Mouse (Mus musculus) lung, postnatal 25 days (tissue): ENCODE measurements at regions not wholly inside any gene's neighbourhood (a gene's known extent, or its start where the extent isn't known, plus 50 kb on each side); places are given as distances from the start of the nearest gene placed in this dataset.
A peak's percentile ranks its signal among the peaks of the same experiment; 100 is the strongest.
"Not testable (repeated sequence)": the region's sequence is repeated elsewhere in the genome, so short reads cannot be mapped to it uniquely, and the experiment has no call there.

Experiments used
- DNase-seq: peaks from one replicate; pipeline ENCODE4 v3.0.0; 2022; ENCODE audit warnings: low spot score

DNA sequence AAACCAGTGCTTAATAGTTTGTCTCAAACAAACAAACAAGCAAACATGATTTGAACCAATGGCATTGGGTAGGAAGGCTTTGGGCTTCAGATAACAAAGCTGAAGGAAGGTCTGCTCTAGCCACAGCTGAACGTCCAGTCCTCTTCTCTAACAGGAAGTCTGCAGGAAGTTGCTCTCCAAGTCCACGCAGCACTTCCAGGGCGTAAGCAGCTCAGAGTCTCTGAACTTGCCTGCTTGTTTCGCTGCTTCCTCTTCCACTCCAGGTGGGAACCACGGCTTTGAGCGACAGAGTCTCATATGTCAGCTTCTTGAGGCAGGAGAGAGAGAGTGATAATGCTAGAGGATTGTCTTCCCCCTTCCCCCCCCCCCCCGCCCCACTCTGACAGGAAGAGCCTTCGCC, 123.6 kb downstream of the Tnfrsf21 start:
- DNase-seq = no peak

DNA sequence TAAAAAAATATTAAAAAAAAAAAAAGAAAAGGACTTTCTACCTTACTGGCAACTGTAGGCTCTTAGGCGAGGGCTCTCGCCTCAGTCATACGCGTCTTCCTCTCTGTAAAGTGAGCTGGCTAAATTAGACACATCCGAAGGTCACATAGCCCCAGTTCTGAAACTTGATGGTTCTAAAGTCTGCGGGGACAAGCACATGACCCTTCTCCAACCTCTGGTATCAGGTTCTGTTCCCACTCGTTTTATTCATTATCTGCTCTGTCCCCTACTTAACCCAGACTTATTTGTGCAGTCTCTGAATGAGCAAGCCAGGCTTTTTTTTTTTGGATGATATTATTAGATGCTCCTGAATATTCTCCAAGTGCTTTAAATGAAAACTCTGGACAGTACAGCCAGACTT, 125.4 kb downstream of the Tnfrsf21 start:
- DNase-seq = no peak

DNA sequence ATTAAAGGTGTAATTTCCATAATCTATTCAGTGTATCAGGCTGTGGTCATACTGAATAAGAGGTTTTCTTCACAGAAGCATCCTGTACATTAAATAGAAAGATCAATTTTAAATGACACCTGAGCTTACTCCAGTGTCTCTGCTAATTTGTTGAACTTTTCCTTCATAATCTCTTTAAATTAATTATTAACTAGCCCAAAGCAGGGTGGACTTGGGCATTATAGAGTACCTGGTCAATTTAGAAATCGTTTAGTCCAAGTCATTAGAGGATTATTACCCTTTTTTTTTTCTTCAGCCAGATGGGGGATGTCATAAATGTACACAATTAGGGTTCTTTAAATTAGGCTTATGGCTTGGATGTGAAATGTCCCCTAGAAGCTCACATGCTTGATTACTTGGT, 124.4 kb upstream of the Adgrf1 start:
- DNase-seq = no peak

DNA sequence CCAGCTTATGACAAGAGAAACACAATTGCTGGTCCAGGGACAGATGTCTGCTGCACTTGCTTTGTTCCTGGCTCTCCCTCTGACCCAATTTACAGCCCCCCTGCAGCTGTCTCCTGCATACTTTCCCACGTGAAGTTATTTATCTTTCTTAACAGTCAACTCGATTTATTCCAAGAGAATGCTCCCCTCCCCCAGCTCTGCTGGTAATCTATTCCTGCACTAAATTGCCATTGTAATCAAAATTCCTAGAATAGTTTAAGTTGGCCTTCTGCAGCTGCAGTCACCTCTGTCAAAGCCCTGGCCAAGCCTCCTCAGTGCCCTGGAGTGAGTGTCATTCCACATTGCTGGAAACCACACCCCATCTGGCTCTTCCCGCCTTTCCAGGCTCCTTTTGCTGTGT, 122.2 kb upstream of the Adgrf1 start:
- no peak for DNase-seq

DNA sequence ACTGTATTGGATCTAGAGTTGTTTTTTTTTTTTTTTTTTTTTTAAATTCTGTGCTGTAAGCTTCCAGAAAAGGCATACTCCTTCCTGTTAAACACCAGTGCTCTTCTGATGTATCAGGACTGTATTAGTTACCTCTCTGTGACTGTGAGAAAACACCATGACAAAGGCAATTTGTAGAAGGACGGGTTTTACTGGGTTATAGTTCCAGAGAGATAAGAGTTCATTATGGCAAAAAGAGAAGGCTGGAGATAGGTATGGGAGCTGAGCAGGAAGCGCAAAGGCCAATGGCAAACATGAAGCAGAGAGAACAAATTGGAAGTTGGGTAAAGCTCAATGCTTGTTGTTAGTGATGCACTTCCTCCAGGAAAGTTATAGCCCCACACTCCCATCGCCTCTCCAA, 117.5 kb upstream of the Adgrf1 start:
- no peak for DNase-seq

DNA sequence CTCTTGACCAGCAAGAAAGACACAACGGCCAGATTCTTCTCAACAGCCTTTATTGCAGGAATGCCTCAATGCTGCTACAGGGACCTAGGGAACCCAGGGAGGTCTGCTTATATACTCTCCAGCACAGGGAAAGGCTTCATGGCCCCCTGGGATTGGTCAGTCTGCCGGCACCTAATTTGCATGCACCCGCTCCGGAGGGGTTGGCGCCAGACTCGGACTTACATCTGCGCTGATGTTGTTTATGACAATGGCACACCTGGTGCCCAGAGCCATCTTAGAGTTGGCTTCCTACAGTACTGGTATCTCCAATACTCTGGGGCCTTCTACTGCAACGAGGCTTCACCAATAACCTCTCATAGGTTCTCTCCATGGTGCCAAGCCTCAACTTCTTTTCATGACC, 114.9 kb upstream of the Adgrf1 start:
- DNase-seq = not testable (repeated sequence)

DNA sequence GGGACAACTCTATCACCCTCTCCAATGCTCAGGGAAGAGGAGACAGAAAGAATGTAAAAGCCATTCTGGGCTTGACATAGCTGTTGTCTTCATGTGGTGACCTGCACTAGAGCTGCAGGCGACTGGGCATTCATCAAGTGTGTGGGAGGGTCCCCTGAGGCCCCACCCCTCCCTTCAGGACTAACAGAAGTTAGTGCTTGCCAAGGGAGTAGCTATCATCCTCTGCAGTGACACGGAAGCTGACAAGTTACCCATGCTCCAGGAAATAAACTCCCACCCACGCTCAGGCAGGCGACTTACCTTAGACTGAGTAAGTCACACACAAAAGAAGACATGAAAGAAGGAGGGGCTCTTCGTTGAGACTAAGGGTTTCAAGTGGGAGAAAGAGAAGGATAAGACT, 114.0 kb upstream of the Adgrf1 start:
- DNase-seq = no peak

DNA sequence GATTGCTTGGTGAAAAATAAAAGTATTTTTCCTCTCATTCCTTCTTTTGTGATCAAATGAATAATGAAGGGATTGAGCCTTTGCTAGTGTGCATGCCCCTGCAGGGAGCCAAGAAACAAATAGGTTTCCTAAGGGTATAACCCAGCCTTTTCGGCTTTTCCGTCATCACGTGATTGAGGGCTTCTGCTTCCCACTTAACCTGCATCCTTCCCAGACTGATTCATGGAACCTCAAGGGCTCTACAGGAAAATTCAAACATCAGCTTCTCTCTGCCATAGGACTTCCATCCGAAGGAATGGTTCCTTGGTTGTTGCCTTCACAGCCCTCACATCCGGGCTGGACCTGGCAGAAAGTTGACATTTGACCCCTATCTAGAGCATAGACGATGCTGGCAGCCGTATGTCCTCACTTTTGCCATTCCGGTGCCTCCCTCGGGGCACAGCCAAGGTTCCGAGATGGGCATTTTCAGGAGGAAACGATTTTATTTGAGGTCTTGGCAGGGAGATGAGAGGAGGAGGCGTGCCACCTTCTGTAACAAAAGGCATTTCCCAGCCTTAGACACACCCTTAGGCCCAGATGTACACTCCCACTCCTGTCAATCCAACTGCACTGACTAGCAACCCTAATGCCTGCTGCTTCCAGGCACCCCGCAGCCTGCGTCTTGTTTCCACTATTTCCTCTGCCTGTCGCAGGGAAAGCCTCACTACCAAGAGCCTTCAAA, 112.2 kb upstream of the Adgrf1 start:
- DNase-seq = peak; percentile 31

DNA sequence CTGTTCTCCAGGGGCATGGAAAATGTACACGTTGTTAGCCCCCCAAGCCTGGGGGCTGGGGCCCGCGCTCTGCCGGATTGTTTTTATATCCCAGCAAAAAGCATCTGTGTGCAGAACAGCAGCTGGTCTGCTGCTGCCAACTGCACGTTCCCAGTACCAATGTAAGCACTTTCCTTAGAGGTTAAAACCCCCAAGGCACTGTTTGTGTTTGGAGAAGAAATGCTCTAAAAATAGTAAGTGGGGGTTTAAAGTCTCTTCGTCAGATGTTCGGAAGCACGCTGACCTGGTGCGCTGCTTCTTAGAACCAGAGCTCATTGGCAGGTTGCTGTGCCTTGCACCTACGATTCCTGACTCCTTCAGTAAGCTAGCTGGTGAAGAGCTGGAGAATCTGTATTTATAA, 111.4 kb upstream of the Adgrf1 start:
- no peak for DNase-seq

DNA sequence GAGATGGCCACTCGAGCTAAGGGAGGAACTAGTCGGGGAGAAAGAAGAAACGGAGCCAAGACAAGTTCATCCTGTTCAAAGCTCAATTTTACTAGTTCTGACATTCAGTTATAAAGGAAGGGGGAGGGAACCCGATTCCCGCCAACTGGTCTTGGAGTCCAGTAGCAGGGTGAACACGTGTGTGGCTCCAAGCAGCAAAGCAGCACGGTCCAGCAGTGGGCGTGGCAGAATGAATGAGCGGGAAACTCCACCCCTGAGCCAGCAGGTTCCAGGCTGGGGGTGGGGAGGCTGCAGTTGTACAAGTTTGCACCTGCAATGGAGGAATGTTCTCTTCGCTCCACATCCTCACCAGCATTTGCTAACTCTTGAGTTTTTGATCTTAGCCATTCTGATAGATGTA, 108.8 kb upstream of the Adgrf1 start:
- DNase-seq = not testable (repeated sequence)

DNA sequence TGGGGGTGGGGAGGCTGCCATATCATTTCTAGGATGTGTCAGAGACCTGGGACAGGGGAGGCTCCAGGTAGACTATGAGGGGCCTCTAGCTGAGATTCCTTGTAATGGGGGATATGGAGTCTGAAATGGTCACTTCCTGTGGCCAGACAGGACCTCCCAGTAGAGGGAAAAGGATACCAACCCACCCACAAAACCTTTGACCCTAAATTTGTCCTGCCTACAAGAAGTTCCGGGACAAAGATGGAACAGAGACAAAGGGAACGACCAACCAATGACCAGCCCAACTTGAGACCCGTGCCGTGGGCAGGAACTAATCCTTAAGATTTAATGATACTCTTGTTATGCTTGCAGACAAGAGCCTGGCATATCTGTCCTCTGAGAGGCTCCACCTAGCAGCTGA, 107.0 kb upstream of the Adgrf1 start:
- DNase-seq = no peak

DNA sequence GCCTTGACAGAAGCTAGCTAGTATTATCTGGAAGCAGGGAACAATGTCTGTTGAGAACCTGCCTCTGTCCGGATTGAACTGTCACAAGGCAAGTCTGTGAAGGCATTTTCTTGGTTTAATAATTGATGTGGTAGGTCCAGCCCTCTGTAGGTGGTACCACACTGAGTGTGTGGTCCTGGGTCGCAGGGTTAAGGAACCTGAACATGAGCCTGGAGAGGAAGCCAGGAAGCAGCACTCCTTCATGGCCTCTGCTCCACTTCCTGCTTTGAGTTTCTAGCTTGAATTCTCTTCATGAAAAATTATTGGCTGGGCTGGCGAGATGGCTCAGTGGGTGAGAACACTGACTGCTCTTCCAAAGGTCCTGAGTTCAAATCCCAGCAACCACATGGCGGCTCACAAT, 104.0 kb upstream of the Adgrf1 start:
- no peak for DNase-seq

DNA sequence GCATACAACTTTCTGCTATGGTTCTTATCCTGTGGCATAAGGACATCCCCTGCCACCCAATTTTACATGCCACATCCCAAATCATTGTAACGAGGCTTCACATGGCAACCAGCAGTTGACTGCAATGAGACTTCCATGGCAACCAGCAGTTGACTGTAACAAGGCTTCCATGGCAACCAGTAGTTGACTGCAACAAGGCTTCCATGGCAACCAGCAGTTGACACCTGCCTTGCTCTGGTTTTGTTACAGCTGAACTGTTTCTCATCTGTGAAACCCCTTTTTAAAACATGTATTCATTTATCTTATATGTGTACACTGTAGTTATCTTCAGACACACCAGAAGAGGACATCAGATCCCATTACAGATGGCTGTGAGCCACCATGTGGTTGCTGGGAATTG, 100.7 kb upstream of the Adgrf1 start:
- no peak for DNase-seq

DNA sequence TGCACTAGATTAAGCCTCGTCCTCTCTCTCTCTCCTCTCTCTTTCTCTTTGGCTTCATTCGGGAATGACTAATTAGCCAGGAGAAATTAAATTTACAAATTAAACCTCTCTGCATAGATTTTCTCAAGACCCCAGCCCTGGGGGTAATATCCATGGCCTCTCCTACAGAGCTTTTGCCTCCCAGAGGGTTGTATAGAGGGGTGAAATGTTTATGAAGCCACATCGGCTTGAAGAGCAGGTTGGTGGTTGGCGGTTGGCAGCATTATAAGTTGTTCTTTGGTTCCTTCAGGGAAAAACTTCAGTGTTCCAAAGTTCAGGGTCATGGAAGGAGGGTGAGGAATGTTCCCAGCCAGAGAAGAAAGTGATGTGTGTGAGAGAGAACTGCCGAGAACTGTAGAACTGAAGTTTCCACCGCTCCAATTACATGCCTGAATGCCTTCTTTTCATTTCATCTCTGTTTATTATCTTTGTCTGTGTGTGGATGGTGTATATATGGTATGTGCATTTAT, 97.4 kb upstream of the Adgrf1 start:
- DNase-seq = no peak

DNA sequence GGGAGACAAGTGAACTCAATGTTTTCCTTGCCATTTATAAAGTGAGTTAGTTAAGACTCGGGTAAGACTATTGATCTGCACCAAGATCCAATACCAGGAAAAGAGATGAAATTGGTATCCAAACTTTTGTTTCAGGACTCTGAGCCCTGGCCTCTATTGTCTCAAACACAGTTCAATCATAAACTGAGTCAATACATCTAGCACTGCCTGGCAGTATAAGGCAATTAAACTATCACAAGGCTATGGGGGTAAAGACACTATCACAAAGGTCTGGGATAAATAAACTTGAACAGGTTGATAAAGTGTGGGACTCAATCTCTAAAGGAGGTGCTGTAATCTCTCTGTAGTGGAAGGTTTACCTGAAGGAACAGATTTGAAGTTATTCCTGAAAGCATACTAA, 95.3 kb upstream of the Adgrf1 start:
- no peak for DNase-seq

DNA sequence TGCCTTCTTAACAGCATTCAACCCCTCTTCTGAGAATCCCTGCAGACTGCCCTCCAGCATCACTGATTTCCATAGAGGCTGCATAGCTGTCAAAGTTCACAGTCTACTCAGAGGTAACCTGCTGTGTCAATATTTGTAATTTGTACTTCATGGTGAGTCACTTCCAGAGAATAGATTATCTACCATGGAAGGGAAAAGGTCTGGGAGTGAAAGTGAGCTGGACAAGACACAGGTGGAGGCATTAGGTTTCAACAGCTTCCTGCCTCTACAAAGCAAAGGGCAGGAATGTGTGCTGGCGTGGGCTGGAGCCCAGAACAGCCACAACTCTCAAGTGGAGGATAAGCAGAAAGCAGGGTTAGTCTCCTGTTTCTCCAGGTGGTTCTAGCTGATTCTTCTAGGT, 92.9 kb upstream of the Adgrf1 start:
- no peak for DNase-seq

DNA sequence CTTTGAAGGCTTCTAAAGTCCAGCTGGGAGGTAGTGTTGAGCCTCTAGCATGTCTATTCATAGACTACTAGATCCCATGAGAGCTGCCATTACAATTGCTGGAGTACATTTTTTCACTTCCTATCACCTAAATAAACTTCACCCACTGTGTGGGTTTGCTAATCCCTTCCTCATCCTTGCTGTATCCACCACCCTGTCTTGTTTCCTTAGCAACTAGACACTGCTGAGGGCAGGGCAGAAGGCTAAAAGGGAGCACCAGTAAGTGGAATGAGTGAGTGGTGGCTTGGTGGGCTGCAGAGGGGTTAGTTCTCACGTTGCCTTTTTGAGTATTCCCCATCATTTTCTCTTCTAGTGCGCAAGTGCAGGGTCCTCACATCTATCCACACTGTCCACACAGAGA, 80.1 kb upstream of the Adgrf1 start:
- DNase-seq = no peak

DNA sequence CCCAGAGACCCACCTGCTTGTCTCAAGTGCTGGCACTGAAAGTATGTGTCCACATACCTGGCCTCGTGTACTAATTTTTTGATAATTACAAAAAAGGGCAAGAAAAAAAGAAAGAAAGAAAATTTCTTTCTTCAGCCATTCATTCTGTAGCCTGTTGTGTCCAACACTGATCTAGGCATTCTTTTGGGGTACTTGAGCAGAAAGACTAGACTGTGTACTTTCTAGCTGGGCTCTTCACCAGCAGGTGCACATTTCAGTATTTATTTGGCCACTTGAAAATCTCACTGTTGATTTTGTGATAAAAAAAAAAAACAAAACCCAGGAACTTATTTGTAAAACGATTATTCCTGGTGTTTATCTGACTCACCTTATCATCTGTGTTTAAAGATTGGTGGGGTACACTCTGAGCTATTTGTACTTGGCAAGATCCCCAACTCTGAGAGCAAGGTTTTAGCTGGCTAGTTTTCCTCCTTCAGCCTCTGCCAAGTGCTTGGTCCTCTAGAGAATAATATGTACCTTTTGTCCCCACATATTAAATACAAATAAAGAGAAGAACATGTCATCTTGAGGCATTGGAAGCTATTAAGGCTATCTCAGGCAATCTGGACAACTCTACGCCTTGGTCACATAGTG, 79.2 kb upstream of the Adgrf1 start:
- peak; percentile 82 for DNase-seq

DNA sequence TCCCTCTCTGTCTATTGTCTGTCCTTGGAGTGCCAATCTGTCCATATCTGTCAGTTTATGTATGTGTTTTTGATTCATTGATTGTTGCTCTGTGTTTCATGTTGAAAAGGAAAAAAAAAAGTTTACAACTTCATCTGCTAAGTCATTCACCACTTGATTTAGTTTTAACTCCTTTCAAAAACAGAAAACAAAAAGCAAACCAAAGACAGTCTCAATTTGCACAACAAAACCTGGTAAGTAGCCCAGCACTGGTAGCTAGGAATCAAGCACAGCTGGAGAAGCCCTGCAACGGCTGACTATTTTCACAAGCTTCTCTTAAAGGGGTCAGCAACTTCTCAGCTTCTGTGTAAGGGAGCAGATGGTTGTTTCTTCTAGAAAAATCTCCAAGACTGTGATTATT, 72.9 kb upstream of the Adgrf1 start:
- no peak for DNase-seq

DNA sequence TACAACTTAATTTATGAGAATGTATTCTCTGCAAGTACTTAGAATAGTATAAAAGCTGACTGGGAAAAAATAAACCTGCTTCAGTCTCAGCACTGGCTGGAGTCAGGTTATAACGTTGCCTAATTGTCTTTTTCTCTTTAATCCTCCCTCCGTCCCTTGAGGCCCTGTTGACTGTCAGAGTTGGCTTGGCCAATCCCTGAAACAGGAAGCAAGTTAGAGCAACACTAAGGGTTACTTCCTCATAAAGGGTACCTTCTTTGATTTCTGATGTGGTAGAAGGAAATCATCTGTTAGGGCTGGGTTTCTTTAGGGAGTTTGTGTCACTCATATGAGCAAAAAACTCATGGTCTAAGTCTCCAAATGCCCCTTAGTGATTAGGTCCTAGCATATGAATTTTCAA, 69.3 kb upstream of the Adgrf1 start:
- no peak for DNase-seq

DNA sequence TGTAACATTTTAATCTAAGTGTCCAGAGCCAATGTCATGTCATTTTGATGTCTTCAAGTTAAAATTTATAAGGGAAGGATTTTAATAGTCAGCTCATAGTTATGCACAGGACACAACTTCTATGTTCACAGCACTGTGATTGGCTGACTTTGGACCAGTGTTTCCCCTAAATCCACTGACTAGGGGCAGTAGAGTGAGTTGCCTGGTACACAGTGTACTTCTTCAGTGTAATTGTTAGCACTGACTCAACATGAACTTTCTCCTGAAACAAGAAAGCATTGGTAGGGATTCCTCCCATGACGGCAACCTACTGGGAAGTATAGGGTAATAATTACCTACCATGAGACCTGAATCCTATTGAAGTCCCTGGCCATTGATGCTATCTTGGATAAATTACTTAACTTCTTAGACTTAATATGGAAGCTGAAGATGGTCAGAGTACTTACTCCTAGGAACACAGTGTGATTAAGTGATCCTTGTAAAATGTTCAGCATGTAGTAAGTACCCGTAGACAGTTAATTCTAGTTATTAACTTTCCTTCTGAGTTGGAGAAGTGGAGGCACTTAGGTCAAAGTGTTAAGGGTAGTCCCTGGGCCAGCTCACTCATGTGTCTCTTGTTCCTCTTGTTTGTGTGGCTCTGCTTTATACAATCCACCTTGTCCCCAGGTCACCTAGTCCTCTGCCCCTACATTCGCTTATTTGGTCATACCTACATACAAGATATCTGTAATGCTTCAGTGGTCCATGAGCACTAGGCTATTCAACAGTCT, 63.2 kb upstream of the Adgrf1 start:
- DNase-seq = no peak

DNA sequence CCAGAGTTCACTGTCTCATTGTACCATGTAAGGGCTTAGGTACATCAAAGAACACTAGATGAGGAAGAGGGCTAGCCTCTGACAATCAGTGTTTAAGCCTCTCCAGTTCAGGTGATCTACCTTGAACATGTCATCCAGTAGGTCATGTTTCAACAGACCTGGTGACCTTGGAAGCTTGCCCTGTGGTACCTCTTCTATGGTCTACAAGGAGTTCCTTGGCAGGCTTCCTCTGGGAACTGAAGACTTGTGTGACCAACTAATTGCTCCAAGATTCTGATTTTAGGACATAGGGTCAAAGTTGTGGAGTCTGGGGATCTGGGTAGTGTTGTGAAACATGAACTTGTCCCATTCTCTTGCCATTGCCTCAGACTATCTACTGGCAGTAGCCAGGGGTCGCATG, 60.4 kb upstream of the Adgrf1 start:
- peak; percentile 32 for DNase-seq

DNA sequence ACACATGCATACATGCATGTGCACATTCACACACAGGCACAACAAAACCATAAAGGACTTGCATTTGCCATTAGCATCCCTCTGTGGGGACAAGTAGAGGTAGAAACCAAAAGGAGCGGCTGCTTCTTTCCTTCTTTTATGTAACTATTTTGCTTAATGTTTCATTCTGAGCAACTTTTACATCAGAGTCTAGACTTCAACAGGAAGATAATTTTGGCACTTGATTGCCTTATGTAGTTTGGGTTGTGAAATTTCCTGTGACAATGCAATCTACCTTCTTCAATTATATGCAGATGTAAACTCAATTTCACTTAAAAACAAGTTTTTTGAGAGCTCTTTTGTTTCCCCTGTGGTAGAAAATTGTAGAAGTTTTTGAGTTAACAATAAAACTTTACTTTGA, 56.1 kb upstream of the Adgrf1 start:
- DNase-seq = no peak
